Mouse (Mus musculus) heart, embryonic 11.5 days (tissue): Measurements from ENCODE around the gene 2700049A03Rik. TPM values are rescaled to one million over a fixed set of nuclear protein-coding genes. Genes with fewer than 3 reads are reported as not detected.
A peak's percentile ranks its signal among the peaks of the same experiment; 100 is the strongest.
"Not testable (repeated sequence)": the region's sequence is repeated elsewhere in the genome, so short reads cannot be mapped to it uniquely, and the experiment has no call there.

Source experiments
- ATAC-seq: fragments of 200-750 bp; cut with Nextera tagmentation; replicated peaks from 2 replicates; pipeline ENCODE4 v1.8.0; 2017; ENCODE audit warnings: moderate library complexity; ENCODE audit not compliant: insufficient number of reproducible peaks, low FRiP score, low TSS enrichment
- H3K27ac ChIP-seq: fragments of 300-500 bp; sonication (generic); 2 replicates; pipeline ENCODE4 v1.5.1; 2014; ENCODE audit warnings: mild to moderate bottlenecking, low read depth, low read length
- H3K27me3 ChIP-seq: fragments of 300-500 bp; sonication (generic); 2 replicates; pipeline ENCODE4 v1.6.1; 2014; ENCODE audit warnings: mild to moderate bottlenecking, low read length, mixed read lengths; ENCODE audit not compliant: control insufficient read depth, insufficient read depth
- H3K36me3 ChIP-seq: fragments of 300-500 bp; sonication (generic); 2 replicates; pipeline ENCODE4 v1.6.1; 2014; ENCODE audit warnings: mild to moderate bottlenecking, low read length, moderate library complexity, mixed read lengths; ENCODE audit not compliant: control insufficient read depth, insufficient read depth
- H3K4me1 ChIP-seq: fragments of 300-500 bp; sonication (generic); 2 replicates; pipeline ENCODE4 v1.6.1; 2014; ENCODE audit warnings: low read length; ENCODE audit not compliant: control insufficient read depth, insufficient read depth
- H3K4me2 ChIP-seq: fragments of 300-500 bp; sonication (generic); 2 replicates; pipeline ENCODE4 v1.6.1; 2014; ENCODE audit warnings: mild to moderate bottlenecking, moderate library complexity
- H3K4me3 ChIP-seq: fragments of 300-500 bp; sonication (generic); 2 replicates; pipeline ENCODE4 v1.5.1; 2014; ENCODE audit warnings: low read depth, low read length
- H3K9ac ChIP-seq: fragments of 300-500 bp; sonication (generic); 2 replicates; pipeline ENCODE4 v1.6.1; 2014; ENCODE audit warnings: mild to moderate bottlenecking, low read depth, low read length, moderate library complexity
- H3K9me3 ChIP-seq: fragments of 300-500 bp; sonication (generic); replicated peaks from 2 replicates; pipeline ENCODE4 v1.6.1; 2016; ENCODE audit warnings: low read length; ENCODE audit not compliant: control insufficient read depth
- WGBS: fragments of 180-500 bp; shearing (Covaris S2); extraction: QIAGEN DNeasy Blood & Tissue Kit; methylation state at CpG from one replicate; pipeline ENCODE4 v1.1.7; 2014; ENCODE audit not compliant: insufficient replicate concordance; 5-methylcytosine and 5-hydroxymethylcytosine counted together
- polyA plus RNA-seq: library from polyadenylated mRNA; unstranded; fragments of >200 nt; fragmentation: Nextera tagmentation; extraction: Ambion mirVana; gene quantifications from 2 replicates; pipeline ENCODE4 v1.2.1, GENCODE M21; 2014

Gene 2700049A03Rik
- 10.2 and 15.4 TPM in 2 replicates for polyA plus RNA-seq

DNA sequence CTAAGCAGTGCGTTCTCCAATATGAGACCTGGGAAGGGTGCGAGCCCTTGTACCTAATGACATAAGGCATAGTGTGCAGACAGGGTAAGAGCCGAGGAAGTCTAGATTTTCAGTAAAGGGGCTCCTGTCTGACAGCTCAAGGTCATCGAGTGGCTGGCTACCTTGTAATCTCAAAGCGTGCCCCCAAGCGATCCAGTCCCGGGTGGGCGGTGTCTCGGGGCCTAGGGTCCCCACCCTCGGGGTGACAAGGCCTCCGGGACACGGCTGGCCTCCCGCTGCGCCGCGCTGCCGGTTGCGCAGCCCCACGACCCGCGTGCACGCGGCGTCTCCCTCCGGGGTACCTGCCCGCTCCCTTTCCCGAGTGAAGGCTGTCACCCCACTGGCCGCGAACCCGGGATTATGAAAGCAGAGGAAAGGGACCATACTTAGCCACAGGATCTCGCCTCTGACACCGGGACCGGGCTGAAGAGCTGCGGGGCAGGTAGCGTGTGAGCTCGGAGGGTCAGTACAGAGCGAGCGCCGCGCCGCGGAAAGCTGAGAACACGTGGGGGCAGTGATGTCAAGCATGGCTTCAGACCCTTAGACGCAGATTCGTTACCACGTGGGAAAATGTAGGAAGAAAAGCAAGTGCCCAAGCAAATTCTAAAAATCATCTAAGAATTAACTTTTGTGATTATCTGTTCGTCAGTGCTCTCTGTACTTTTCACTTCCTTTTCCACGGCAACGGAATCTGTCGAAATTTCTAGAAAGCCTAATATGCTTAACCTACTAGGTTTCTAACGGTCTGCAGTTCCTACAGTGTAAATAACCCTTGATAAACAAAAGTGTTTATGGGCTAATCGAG, at the start of gene 2700049A03Rik, which contains the start of gene Timm9:
2700049A03Rik (plus strand) TSS at position 719 of the 844 bp plus-strand sequence.
Timm9 (minus strand) TSS at position 555 of the 844 bp plus-strand sequence.
- peak within 1 kb of the TSS; percentile 98 for H3K4me3 ChIP-seq
- WGBS = 1% methylated on average over 49 of the region's 52 CpGs

DNA sequence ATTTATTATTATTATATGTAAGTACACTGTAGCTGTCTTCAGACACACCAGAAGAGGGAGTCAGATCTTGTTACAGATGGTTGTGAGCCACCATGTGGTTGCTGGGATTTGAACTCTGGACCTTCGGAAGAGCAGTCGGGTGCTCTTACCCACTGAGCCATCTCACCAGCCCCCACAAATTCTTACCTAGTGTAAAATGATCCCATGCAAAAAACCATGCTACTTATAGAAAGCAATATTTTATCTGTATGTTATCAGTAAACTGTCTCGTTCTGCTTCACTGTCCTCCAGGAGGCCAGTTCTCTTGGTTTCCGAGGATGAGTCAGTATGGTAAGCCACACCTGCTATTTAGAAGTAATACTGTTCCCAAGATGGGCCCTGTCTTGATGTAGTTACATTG, 32.4 kb upstream of the 2700049A03Rik start:
- not testable (repeated sequence) for H3K27ac ChIP-seq

More for the DNA sequence above, at the start of gene 2700049A03Rik, which contains the start of gene Timm9:
- H3K4me2 ChIP-seq = peak within 1 kb of the TSS; percentile 92
- H3K9me3 ChIP-seq = no peaks in the 10 kb centered on the region
- peak; percentile 82 for ATAC-seq
- H3K27ac ChIP-seq = peak within 1 kb of the TSS; percentile 80
- H3K9ac ChIP-seq = peak within 1 kb of the TSS; percentile 96
- no peaks in the 10 kb centered on the region for H3K27me3 ChIP-seq
- peaks cover 19% of the 10 kb centered on the region for H3K36me3 ChIP-seq
- peaks cover 6% of the 10 kb centered on the region; the same call in 1 of the 2 replicates for H3K4me1 ChIP-seq

DNA sequence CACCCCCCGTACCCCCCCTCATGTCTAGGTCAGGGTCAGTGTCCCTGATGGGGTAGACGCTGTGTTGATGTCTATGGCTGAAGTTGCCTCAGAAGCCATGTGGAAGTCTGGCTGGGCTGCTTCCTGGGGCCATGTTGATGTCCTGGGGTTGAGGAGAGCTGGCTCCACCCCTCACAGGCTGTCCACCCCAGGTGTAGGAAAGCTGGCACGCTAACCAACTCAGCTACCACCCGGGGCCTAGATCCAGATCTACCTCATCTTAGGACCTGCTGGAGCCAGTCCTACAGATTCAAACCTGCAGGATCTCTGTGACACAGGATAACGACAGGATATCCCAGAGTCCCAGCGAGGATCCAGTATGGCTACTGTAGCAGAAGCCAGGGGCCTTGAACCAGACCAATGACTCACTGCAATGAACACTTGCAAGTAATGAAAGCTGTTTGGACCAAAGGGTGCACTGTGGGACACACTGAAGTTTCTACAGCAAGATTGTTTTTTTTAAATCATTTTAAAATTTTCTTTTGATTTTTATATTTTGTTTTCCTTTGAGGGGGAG, 29.4 kb upstream of the 2700049A03Rik start:
- Histone ChIP-seq H3K36me3 (no peaks in the 10 kb centered on the region), H3K4me3 (no peak overlapping the region), H3K27me3 (no peaks in the 10 kb centered on the region), H3K4me2 (no peak overlapping the region), H3K9ac (no peak overlapping the region), H3K9me3 (no peaks in the 10 kb centered on the region), H3K27ac (no peak overlapping the region), H3K4me1 (peaks cover 6% of the 10 kb centered on the region; the same call in 1 of the 2 replicates)
- WGBS = 84% methylated on average over 6 of the region's 6 CpGs
- ATAC-seq = no peak

More for the DNA sequence above, 32.4 kb upstream of the 2700049A03Rik start:
- H3K4me1 ChIP-seq, ATAC-seq, H3K9ac ChIP-seq, H3K36me3 ChIP-seq, H3K9me3 ChIP-seq, H3K4me2 ChIP-seq, H3K27me3 ChIP-seq, H3K4me3 ChIP-seq: not testable (repeated sequence)
- WGBS = 77% methylated on average over 4 of the region's 4 CpGs

DNA sequence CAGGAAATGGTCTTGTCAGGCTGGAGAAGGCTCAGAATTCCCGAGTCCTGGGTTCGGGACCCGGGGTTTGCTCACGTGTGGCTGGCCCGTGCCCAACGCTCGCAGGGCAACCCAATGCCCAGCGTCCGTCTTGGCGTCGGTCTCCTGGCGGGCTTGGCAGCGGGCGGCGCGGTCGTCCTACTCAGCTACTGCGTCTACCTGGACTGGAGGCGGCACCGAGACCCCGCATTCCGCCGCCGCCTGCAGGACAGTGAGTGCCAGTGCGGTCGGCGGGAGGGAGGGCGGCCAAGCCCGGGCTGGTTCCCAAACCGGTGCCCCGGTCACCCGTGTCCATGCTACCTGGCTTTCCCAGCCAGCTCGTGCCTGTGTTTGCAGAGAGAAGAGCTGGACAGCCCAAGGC, 25.3 kb upstream of the 2700049A03Rik start, which contains the start of gene Tomm20l:
Tomm20l (plus strand) TSS at position 98 of the 400 bp plus-strand sequence.
- no peaks in the 10 kb centered on the region for H3K36me3 ChIP-seq
- no peak for ATAC-seq

DNA sequence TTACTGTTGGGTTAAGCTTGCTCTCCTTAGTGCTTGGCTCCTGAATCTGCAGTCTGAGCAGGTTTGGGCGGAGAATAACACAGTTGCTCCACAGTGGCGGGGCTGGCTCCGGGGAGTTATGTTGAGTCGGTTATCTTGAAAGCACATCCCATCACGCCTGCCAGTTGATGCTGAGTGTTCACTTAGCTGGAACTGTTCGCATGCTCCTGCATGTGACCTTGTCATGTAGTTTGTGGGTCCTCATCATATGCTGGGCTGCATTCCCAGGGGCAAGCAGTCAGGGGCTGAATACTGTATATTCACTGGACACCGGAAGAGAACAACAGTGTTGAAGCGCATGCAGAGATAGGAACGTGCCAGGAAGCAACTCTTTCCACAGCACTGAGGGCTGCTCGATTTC, 23.6 kb upstream of the 2700049A03Rik start:
- 0 out of 2 replicates have a peak, but pooled peaks have one; percentile 31 for ATAC-seq

More for the DNA sequence above, 25.3 kb upstream of the 2700049A03Rik start, which contains the start of gene Tomm20l:
- Histone ChIP-seq H3K9me3 (no peaks in the 10 kb centered on the region), H3K4me1 (peaks cover 18% of the 10 kb centered on the region), H3K4me2 (peak within 1 kb of the TSS; percentile 65), H3K9ac (peak within 1 kb of the TSS; percentile 23; the same call in 1 of the 2 replicates), H3K27ac (no peak within 1 kb of the TSS), H3K27me3 (no peaks in the 10 kb centered on the region), H3K4me3 (peak within 1 kb of the TSS; percentile 28)
- WGBS = 10% methylated on average over 33 of the region's 33 CpGs

DNA sequence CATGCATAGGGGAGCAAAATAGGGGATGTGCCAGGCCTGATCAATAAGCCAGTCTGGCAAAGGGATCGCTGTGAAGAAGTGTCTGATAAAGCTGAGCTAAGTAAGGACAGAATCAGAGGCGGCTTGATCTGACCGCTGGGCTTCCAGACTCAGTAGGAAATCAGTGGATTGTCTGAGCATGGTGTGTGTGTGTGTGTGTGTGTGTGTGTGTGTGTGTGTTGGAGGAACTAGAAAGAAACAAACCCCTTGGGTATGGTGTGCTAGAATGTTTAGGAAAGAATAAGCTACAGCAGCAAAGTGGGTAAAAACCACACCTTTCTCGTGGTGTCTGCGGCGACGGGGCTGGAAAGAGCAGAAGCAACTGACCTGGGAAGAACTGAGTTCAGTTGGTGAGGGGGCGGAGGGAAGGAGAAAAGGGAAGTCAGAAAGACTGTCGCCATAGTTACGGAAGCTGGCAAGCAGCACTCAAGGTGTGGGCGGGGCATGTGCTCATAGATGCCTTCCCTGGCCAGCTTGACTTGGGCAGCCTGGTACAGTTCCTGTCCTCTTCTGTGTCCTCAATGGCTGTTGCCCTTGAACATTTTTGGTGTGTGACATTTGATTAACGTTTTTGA, 22.9 kb upstream of the 2700049A03Rik start:
- 0 out of 2 replicates have a peak overlapping the region, but pooled peaks have one; percentile 22 for H3K9ac ChIP-seq
- ATAC-seq = no peak

More for the DNA sequence above, 23.6 kb upstream of the 2700049A03Rik start:
- Histone ChIP-seq H3K27ac (peak overlapping the region; percentile 29; the same call in 1 of the 2 replicates), H3K4me3 (no peak overlapping the region), H3K9me3 (no peaks in the 10 kb centered on the region), H3K4me1 (peaks cover 18% of the 10 kb centered on the region), H3K36me3 (no peaks in the 10 kb centered on the region), H3K9ac (no peak overlapping the region), H3K4me2 (peak overlapping the region; percentile 45), H3K27me3 (no peaks in the 10 kb centered on the region)
- WGBS = 37% methylated on average over 10 of the region's 10 CpGs

DNA sequence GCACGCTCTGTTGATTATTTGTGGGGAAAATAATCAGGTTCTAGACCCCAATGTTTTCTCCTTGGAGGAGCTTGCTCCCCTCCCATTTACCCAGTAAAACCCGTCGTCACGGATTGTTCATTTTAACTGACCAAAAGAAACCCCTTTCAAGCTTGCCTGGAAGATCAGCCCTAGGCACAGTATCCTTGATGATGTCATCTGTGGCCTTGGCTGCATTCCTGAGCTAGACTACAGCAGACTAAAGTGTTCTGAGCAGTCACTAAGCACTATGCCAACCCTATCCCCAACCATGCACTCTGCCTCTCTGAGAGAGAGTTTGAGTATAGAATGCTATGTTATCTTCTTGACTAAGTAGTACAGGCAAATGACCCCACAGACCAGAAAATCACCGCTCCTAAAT, 20.2 kb upstream of the 2700049A03Rik start:
- Histone ChIP-seq H3K4me2 (no peak overlapping the region), H3K9ac (no peak overlapping the region), H3K9me3 (no peaks in the 10 kb centered on the region), H3K27ac (no peak overlapping the region), H3K36me3 (no peaks in the 10 kb centered on the region), H3K4me3 (no peak overlapping the region), H3K4me1 (peaks cover 15% of the 10 kb centered on the region), H3K27me3 (no peaks in the 10 kb centered on the region)
- WGBS = 76% methylated on average over 5 of the region's 5 CpGs
- no peak for ATAC-seq

More for the DNA sequence above, 22.9 kb upstream of the 2700049A03Rik start:
- H3K9me3 ChIP-seq = no peaks in the 10 kb centered on the region
- H3K27ac ChIP-seq = no peak overlapping the region
- no peaks in the 10 kb centered on the region for H3K36me3 ChIP-seq
- no peaks in the 10 kb centered on the region for H3K27me3 ChIP-seq
- H3K4me1 ChIP-seq = peaks cover 18% of the 10 kb centered on the region
- 29% methylated on average over 12 of the region's 12 CpGs for WGBS
- peak overlapping the region; percentile 45 for H3K4me2 ChIP-seq
- H3K4me3 ChIP-seq = no peak overlapping the region

DNA sequence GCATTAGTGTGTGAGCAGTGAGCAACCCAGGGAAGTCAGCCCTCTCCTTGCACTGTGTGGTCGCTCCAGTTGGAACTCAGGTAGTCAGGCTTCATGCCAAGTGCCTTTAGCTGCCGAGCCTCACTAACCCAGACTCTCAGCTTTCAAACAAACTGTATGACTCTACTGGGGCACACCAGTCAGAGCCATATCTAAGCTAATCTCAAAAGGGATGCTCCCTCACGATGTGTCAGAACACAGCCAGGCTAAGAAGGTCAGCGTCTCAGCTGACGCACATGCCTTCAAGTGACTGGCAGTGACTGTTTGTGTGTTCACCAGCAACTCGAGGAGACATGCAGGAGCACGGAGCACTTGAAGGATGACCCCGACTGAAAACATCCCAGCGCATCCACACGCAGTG, 13.9 kb upstream of the 2700049A03Rik start:
- WGBS = 83% methylated on average over 10 of the region's 10 CpGs
- Histone ChIP-seq H3K9ac (no peak overlapping the region), H3K36me3 (peaks cover 15% of the 10 kb centered on the region; the same call in 1 of the 2 replicates), H3K27me3 (no peaks in the 10 kb centered on the region), H3K4me3 (no peak overlapping the region), H3K27ac (no peak overlapping the region), H3K9me3 (no peaks in the 10 kb centered on the region), H3K4me2 (no peak overlapping the region), H3K4me1 (no peaks in the 10 kb centered on the region)
- ATAC-seq = no peak
